Mouse (Mus musculus) CD8-positive naive resting alpha-beta T cell, adult 2 months (primary cell): ENCODE results near the gene Lsm4.

ENCODE experiments used
- DNase-seq, 2 experiments: peaks; one replicate each; pipeline ENCODE4 v3.0.0; 2022; ENCODE audit warnings: low read depth in 2 of 2, low spot score in 2 of 2

Lsm4 gene

DNA sequence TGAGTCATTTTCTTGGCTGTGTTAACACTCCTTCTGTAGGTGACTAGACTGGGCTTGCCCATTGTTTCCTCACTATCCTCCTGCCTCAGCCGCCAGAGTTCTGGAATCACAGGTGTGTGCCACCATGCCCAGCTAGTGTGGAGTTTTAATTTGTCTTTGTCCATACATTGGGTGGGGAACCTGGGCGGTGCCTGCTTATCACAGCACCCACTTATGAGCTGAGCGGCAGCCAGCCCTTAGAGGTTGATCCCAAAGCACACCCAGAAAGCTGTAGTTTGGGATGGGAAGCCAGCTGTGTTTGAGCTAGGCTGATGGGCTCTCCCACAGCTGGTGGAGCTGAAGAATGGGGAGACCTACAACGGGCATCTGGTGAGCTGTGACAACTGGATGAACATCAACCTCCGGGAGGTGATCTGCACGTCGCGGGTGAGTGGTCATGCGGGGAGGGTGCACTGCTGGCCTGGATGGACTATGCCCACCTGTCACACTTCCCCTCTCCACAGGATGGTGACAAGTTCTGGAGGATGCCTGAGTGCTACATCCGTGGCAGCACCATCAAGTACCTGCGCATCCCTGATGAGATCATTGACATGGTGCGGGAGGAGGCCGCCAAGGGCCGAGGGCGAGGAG lies 4.5 kb downstream of the Lsm4 start:
- no peak for DNase-seq

DNA sequence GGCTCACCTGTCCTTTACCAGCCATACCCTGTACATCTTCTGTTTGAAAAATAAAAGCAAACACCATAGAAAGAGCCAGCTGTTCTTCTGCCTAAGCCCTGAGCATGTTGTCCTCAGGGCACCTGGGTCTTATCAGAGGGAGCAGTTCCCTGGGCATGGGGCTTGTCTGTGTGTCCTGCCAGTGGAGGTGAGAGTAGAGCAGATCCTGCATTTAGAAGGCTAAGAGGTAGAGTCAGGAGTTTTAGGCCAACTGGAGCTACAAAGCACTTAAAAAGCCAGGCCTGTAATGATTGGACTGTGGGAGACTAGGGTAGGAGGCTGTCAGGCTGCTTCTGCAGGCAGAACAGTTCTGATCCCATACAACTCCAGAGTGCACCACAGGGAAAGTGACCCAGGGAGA lies 5.6 kb downstream of the Lsm4 start:
- no peak for DNase-seq

DNA sequence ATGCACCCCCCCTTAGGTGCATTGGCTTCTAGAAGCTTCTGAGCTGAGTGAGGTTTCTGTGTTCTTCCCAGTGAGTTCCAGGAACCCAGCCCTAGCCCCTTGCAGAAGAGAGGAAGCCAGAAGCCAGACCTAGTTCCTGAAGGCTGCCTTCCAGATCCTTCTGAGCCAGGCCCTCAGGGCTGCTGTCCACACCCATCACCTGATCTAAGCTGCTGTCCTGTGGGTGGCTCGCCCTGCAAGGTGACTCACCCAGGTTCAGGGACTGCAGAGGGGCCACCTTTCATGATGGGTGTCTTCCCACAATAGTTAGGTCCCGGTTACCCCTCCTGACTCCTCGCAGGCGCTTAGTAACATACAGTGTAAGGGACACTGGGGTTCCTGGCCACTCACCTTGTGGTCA lies 6.4 kb downstream of the Lsm4 start:
- no peak for DNase-seq

DNA sequence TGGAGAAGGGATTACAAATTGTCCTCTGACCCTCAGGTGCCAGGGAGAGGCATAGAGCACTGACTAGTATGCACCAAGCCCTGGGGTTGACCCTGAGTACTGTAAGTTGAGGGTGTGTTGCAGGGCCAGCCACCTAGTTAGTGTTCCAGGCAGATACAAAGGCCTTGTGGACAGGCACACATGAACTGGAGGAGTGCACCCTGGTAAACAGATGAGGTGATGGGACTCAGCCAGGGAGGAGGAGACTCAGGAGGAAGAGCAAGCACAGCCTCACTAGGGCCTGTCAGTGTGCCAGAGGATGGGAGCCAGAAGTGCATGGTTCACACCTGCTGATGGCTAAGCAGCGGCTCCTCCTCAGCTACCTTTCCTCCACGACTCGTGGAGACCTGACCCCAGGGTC lies 7.0 kb downstream of the Lsm4 start:
- no peak for DNase-seq

DNA sequence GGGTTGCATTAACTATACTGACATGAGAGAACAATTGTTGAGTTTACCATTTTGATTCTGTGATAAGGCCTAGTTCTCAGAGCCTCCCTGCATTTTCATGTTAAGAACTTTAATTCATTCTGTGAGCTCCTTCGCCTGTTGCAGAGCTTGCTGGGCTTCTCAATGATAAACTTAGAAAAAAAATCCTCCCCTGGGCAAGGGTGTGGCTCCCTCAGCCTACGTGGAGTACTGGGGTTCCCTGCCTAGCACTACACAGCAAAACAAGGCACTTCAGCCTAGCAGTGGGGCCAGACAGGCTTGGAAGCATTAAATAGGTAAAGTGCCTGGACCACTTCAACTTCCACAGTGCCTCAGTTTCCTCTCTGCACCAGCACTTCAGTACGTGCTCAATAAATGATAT lies 8.4 kb downstream of the Lsm4 start:
- no peak for DNase-seq

DNA sequence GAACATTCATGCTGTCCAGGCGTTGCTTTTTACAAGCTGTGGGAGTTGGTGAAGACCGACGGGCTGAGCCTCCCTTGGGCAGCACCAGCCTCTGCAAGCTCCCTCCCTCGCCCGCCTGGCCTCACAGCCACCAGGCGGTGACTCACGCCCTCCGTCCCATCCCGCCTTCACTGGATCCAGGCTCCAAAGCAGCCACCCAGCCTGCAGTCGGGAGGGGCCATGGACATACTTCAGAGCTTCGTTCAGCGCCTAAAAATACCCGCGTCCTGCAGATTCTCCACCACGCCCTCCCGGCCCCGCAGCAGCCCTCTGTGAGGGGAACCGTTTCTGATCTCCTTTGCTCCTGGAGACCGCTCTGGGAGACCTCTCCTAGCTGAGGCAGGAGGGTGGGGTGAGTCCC lies 9.1 kb downstream of the Lsm4 start:
- DNase-seq, result no peak

DNA sequence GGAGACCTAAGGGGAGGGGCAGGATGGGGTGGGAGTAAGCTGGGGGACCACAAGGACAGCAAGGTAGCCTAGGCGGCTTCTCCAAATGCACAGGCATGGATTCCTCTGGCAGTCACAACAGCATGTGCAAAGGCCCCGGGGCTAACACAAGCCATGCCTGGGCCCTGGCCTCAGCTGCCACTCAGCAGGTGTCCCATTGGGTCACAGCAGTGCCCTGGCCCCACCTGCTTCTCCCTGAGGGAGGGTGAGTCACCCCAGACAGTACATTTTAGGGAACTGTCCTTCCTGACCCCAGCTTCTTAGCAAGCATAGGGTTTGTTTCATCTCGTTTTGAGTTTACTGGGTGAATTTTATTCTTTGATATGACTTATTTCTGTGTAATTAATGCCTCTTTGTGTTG lies 9.6 kb downstream of the Lsm4 start:
- DNase-seq, result no peak

DNA sequence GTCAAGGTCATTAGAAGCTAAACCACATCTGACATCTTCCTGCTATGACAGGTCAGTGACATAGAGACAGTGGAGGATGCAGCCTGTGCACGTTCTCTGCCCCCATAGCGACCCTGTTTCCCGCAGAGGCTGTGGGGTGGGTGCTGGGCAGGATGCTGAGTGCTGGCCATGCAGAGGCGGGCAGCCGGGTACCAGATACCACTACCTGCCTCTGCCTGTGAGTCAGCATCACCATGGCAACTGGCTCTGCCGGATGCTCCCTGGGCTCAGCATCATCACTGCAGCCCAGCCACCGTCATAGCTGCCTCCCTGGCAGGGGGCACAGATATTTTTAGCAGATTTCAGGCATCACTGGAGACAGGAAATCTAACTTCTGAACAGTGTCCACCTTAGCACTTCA lies 11.2 kb downstream of the Lsm4 start:
- DNase-seq, result no peak

DNA sequence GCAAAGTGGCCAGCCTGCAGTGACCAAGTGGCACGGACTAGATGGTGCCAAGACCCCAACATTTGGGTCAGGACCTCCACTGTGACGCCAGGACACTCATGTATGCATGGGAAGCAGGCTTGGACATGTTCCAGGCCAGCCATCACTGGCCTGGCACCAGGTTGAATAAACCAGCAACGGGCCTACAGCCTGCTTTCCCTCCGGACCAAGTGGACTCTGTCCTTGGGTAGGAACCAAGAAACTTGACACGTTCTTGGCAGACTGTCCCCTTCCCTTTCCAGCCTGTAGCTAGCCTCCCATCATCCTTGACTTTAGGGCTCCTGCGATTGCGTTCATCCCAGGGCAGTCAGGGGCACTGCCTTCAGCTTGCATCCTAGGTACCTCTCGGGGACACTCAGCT lies 14.5 kb downstream of the Lsm4 start:
- DNase-seq, result no peak

DNA sequence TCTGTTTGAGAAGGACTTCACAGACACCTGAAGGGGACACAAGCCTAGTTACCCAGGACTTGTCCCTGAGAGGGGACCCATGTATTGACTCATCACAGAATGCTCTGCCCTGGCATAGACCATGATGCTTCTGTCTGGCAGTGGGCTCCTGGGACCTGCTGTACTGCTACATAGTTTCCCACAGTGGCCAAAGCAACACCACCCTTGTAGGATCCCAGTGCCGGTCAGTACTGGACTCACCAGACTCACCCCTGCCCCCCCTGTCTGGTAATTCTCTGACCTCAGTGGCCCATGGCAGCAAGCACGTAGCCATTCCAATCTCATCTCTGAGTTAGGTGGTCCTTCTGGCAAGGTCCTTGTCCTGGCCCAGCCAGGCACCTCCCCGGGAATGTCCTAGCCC lies 15.1 kb downstream of the Lsm4 start:
- DNase-seq, result no peak

DNA sequence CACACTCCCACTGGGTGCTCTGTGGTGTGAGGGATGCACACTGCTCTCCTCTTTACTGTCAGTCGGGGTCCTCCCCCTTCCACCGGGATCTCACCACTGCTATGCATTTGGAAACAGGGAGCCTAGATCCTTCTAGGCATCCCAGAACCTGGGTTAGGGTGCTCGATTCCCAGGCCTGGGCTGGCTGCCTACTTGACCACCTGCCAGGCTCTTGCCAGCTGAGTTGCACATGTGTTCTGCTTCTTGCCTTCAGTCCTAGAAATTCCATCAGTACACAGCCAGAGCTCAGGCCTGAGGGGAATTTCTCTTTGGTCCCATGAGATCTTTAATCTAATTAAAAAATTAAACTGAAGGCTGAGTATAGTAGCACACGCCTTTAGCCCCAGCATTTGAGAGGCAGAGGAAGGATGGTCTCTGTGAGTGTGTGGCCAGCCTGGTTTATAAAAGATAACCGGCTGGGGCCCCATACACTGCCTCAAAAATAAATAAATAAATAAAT lies 16.9 kb downstream of the Lsm4 start:
- DNase-seq, result no peak

DNA sequence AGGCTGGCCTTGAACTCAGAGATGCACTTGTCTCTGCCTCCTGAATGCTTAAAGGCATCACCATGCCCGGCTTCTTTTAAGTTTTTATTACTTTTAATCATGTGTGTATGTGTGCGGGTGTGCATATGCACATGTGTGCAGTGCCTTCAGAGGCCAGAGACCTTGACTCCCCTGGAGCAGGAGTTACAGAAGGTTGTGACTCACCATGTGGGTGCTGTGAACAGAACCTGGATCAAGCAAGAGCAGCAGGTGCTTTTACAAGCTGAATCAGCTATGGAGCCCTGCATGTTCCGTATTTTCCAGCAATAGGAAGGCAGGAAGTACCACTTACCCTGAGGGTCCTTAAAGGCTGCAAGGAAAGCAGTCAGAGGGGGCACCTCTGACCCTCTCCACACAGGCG lies 18.2 kb downstream of the Lsm4 start:
- no peak for DNase-seq

DNA sequence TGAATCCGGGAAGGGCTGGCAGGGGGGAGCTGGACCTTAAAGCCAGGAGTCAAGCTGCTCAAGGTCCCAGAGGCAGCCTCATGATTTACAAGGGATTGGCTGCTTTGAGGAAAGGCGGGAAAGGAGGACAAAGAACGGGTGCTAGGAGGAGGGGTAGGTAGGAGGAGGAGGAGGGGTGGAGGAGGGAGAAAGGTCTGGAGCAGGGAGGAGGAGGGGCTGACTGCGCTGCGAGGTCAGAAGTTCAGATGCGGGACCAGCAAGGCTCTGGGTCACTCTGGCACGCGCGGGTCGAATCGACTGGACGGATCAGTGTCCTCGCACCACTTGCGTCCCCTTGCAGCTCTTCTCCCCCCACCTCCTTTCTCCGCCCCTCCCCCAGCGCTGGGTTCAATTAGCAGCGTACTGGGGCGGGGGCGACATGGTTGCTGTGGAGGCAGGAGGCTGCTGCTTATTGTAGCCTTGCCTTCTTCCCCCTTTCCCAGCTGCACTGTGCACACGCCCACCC lies 18.7 kb downstream of the Lsm4 start:
- no peak for DNase-seq

DNA sequence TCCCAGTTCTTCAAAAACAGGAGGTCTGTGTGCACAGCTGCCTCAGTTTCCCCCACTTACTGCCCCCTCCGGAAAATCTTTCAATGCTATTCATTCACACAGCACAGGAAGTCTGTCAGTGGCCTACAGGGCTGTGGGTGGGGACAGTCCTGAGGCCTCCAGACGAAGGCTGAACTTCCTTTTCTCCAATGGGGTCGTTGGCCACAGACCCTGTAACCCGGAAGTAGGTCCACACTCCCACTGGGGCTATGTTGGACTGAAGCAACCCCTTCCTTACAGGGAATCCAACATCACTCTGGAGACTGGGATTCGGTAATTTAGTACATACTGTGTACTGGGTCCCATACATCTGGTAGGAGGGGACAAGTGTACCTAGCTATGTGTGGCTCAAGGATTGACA lies 20.6 kb downstream of the Lsm4 start:
- no peak for DNase-seq

DNA sequence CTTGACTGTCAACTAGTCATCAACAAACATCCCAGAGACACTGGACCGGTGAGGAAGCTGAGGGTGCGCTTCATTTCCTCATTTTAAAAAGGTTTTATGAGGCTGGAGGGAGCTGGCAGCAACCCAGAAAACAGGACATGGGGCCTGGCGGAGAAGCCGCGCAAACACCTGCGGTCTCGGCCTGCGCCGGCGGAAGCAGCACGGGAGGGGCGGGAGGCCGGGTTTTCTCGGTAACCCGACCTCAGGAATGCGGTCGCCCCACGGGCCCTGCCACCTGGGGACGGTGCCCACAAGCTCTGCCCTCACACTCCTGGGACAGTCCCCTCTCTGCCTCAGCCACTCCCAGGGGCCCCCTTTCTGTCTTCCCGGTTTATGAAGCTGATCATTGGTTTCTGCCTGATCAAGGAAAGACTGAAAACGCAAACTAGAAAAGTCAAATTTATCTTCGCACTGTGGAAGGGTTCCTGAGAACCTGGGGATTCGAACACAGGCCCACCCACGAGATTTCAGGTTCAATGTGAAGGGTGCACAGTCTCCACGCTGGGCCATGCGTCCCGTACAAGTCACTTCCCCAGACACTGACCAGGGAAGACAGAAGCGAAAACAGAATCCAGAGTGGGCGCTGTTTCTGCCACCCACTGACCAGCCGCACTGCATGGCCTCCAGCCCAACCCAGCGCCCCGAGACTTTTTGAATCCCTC lies 22.4 kb downstream of the Lsm4 start:
- DNase-seq, result peak; percentile 41 to 44

DNA sequence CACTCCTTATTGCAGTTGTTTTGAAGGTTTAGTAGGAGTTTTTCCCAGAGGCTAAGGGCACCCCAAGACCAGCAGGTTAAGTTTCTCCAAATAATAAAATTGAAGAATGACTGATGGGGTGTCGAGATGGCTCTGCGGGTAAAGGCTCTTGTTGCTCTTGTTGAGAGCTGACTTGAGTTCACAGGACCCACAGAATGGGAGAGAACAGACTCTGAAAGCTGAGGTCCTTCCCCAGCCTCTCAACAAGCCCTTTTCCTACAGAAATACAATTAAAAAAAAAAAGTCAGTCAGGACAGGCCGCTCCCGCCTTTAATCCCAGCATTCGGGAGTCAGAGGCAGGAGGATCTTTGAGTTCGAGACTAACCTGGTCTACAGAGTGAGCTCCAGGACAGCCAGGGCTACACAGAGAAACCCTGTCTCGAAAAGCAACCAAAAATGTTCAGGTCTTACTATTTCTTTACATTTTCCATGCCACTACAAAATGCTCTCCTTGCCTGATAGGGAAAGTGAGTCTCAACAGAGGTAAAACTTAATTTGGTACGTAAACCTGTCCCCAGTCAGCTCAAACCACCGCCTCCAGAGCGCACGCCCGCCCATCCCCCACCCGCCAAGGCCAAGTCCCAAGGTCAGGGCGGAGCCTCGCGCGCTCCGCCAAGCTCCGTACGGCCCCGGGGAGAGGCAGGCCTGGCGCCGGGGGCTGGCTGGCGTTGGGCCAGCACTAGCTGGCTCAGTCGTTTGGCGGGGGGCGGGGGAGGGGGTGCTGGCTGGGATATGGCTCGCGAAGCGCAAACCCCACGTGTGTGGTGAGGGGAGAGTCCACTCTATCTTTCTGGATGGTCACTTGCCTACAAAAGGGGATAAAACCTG lies 23.2 kb downstream of the Lsm4 start:
- DNase-seq, result peak in 1 of 2 experiments; percentile 44

DNA sequence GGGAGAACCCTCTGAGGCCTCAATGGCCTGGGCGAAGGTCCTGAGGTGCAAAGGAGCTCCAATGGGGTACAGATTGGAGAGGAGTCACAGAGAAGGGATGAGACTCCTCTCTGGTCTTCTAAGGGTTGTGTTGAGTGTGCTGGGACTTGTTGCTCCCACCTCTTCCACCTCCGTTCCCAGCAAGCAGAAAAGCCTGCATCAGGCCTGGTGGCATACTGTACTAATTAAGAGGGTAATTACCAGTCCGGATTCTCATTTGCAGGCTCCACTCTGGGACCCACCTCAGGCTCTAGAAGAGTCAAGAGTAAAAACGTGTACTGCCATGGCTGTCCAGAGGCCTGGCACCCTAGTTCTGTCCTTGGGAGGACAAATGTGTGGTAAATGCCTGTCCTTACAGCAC lies 23.9 kb downstream of the Lsm4 start:
- no peak for DNase-seq

DNA sequence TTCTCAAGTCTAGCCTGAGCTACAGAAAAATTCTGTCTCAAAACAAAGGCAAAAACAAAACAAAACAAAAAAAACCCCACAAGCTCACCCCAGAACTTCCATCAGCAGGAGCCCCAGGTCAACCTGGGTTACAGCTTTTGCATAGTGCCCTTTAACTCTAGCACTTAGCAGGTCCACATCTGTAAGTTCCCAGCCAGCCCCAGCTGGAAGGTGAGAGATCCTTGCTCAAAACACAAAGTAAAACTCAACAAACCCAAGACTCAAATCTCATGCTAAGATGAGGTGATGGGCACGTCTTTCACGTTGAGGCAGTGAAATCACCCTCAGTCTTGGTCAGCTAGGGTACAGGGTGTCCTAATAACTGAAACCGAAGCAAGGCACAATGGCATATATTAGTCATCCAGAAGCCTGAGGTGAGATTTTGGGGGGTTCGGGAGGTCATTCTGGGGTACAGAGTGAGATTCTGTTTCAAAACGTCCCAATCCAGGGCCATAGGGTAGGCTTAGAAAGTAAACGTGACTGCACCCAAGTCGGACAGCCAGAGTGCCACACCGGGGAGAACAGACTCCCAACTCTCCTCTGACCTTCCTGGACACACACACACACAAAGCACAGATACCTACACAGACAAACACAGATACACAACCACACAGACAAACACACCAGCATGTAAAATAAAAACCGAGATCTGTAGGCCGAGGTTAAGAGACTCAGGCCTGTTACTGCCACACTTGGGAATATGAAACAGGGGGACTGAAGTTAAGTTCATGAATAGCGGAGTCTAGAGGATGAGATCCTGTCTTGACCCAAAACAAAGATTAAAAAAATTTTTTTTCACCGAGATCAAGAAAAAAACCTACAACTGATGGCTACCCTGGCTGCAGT lies 24.6 kb downstream of the Lsm4 start:
- no peak for DNase-seq

DNA sequence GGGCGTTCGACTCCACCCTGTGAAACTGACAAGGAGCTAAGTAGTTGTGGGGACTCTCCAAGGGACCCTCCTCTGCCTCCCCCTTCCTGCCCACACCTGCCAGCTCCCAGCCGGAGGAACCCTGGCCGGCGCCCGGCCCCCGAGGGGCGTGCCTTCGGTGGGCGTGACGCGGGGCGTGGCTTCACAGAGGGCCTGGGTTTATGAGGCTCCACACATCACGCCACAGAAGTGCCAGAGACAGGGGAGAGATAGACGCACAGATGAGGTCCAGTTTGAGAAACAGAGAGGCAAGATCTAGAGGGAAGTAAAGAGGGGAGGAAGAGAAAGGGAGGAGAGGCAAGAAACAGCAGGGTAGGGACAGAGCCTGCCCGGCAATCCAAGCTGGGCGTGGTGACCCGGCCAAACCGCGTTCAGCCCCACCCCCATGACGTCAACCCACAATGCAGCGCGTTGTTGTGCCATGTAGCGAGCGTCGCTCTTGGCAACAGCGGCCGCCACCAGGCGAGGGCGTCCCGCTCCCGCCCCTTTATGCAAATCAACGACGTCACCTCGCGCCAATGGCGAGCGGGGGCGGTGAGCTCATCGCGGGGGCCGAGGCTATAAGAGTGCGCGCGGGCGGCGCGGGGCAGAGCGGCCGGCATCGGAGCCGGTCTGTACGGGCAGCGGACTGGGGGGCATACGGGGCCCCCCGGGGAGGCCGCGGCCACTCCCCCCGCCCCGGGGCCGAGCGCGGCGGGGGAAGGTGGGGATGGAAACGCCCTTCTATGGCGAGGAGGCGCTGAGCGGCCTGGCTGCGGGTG lies 25.5 kb downstream of the Lsm4 start, which contains the start of gene Jund:
Gene Jund (plus strand): TSS at position 640 of the 800 bp plus-strand sequence.
- peak; percentile 100 for DNase-seq
